Mouse (Mus musculus) stomach, postnatal 0 days (tissue): ENCODE data around the gene Gm5134. TPM values are rescaled to one million over a fixed set of nuclear protein-coding genes. Genes with fewer than 3 reads are reported as not detected.

Experiments used
- ATAC-seq: fragments of 200-750 bp; cut with Nextera tagmentation; 2 replicates; pipeline ENCODE4 v1.8.0; 2017; ENCODE audit not compliant: low FRiP score, low TSS enrichment
- DNase-seq: peaks from one replicate; pipeline ENCODE4 v3.0.0-alpha.2; 2016; ENCODE audit warnings: low spot score
- H3K27ac ChIP-seq: fragments of 300-500 bp; sonication (generic); replicated peaks from 2 replicates; pipeline ENCODE4 v1.5.1; 2014; ENCODE audit warnings: mild to moderate bottlenecking, control low read depth
- H3K27me3 ChIP-seq: fragments of 300-500 bp; sonication (generic); 2 replicates; pipeline ENCODE4 v1.6.1; 2014; ENCODE audit warnings: low read length; ENCODE audit not compliant: control insufficient read depth, insufficient read depth
- H3K36me3 ChIP-seq: fragments of 300-500 bp; sonication (generic); 2 replicates; pipeline ENCODE4 v1.6.1; 2014; ENCODE audit warnings: low read length, mixed read lengths; ENCODE audit not compliant: control insufficient read depth, insufficient read depth
- H3K4me1 ChIP-seq: fragments of 300-500 bp; sonication (generic); replicated peaks from 2 replicates; pipeline ENCODE4 v1.6.1; 2014; ENCODE audit warnings: antibody characterized with exemption; ENCODE audit not compliant: control insufficient read depth, insufficient read depth
- H3K4me2 ChIP-seq: fragments of 300-500 bp; sonication (generic); replicated peaks from 2 replicates; pipeline ENCODE4 v1.6.1; 2014; ENCODE audit warnings: low read depth, mild to moderate bottlenecking, control low read depth, moderate library complexity
- H3K4me3 ChIP-seq: fragments of 300-500 bp; sonication (generic); 2 replicates; pipeline ENCODE4 v1.5.1; 2014; ENCODE audit warnings: low read depth, low read length, control low read depth
- H3K9ac ChIP-seq: fragments of 300-500 bp; sonication (generic); 2 replicates; pipeline ENCODE4 v1.6.1; 2014; ENCODE audit warnings: mild to moderate bottlenecking, low read length, control low read depth, mixed read lengths
- H3K9me3 ChIP-seq: fragments of 300-500 bp; sonication (generic); 2 replicates; pipeline ENCODE4 v1.6.1; 2016; ENCODE audit warnings: low read length; ENCODE audit not compliant: control insufficient read depth
- CTCF ChIP-seq: IDR thresholded peaks from 2 replicates; pipeline ENCODE4 v1.5.1; 2016; ENCODE audit warnings: antibody characterized with exemption, low read depth, mild to moderate bottlenecking, moderate library complexity
- EP300 ChIP-seq: optimal IDR thresholded peaks from 2 replicates; pipeline ENCODE3; 2016; ENCODE audit warnings: antibody characterized with exemption
- WGBS: fragments of 180-500 bp; shearing (Covaris S2); extraction: QIAGEN DNeasy Blood & Tissue Kit; methylation state at CpG from one replicate; pipeline ENCODE4 v1.1.7; 2014; 5-methylcytosine and 5-hydroxymethylcytosine counted together
- polyA plus RNA-seq: library from polyadenylated mRNA; unstranded; fragments of >200 nt; fragmentation: Nextera tagmentation; extraction: Ambion mirVana; gene quantifications from 2 replicates; pipeline ENCODE4 v1.2.1, GENCODE M21; 2015

Gene Gm5134
- polyA plus RNA-seq, 1 experiment from 2014 or later, result not detected

DNA sequence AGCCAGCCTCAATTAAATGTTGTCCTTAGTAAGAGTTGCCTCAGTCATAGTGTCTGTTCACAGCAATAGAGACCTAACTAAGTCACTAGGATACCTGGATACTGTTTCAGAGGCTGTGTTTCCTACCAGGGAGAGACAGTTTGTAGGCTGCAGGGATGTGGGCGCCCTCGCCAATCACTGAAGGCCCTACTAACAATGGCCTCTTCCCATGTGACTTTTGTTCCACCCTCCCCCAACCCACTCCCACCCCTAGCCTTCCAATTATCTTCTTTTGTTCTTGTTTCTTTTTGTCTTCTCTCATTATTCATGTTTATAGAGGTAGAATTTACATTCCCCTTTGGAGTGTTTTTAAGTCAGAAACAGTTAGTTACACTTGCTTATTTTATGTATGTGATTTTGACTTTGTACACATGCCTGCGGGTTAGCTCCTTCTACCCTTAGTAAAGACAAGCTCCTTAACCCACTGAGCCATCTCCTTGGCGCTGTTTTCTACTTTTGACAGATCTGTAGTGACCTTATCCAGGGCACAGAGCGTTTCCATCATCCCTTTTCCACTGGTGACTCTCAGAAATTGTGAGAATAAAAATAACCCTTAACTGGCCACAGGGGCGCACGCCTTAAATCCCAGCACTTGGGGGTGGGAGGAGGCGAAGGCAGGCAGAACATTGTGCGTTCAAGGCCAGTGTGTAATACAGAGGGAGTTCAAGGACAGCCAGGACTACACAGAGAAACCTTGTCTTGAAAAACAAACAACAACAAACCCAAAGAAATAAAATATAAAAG lies 13.1 kb upstream of the Gm5134 start:
- Histone ChIP-seq H3K9ac (no peak overlapping the region), H3K27ac (no peak overlapping the region), H3K4me2 (no peak overlapping the region), H3K36me3 (no peaks in the 10 kb centered on the region), H3K9me3 (no peaks in the 10 kb centered on the region), H3K27me3 (no peaks in the 10 kb centered on the region), H3K4me3 (no peak overlapping the region), H3K4me1 (peaks cover 4% of the 10 kb centered on the region; the same call in 1 of the 2 replicates)
- ATAC-seq (no peak), DNase-seq (no peak)
- 75% methylated on average over 9 of the region's 9 CpGs for WGBS
- TF ChIP-seq EP300, result no peak
- TF ChIP-seq CTCF, result no peak

DNA sequence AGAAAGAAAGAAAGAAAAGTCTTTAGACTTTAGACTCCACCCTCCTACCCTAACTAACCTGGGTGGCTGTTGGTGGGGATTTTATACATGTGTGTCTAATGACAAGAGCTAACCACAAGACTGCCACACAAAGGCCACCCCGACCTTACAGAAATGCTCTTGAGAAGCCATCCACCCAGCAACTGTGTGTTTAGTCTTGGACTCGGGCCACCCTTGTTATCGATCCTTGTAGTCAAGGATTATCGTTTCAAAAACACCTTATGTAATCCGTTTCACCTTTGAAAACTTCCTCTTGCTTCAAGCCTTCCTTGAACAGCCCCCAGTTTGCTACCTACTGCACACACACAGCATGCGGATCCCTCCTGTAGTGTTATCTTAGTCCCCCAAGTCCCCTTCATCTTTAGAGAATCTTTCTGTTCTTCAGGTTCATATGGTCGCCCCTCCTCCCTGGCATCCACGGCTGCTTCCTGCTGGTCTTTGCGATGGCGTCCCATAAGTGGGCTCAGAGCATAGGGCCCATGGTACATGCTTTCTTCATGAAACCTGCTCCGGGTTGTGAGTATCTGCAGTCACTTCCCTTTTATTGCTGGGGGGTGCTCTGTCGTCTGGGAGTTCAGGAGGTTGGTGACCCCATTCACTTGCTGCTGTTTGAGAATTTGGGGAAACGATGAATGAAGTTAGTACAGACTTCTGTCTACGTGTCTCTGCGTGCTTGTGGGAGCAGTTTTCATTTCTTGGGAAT lies 11.4 kb upstream of the Gm5134 start, which contains the start of gene Vpreb3:
Vpreb3 (plus strand) TSS at position 322 of the 742 bp plus-strand sequence.
- Histone ChIP-seq H3K27ac (no peak within 1 kb of the TSS), H3K9ac (no peak within 1 kb of the TSS), H3K4me3 (no peak within 1 kb of the TSS), H3K27me3 (no peaks in the 10 kb centered on the region), H3K4me2 (no peak within 1 kb of the TSS), H3K36me3 (no peaks in the 10 kb centered on the region), H3K9me3 (no peaks in the 10 kb centered on the region), H3K4me1 (no peaks in the 10 kb centered on the region)
- no peak for ATAC-seq
- no peak for DNase-seq
- WGBS, result 74% methylated on average over 15 of the region's 15 CpGs
- TF ChIP-seq EP300 (no peak), CTCF (no peak)

DNA sequence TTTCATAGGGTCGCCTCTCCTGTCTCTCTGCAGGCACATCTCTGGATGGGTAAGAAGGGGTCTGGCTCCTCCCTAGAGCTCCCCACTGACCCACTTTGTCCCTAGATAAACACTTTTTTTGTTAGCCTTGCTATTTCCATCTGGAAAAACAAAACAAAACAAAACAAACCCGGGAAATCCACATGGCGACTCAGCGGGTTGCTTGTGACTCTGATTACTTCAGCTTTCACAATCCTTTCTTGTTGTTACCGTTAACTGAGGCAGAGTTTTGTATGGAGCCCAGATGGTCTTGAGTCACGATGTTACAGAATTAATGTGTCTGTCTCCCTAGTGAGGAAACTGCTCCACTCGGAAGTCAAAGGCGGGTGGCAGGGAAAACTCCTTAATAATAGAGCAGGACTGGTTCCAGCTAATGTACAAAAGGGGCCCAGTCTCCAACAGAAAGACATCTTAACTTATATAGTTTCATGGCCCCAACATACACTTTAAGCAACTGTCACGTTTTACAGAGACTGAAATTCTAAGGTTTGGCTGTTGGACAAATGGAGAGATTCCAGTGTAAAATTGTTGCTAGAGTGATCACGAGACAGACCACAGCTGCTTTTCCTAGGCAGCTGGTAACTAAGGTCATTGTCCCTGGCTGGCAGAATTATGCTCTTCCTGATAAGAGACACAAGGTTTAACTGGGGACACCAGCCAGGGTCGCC lies 10.1 kb upstream of the Gm5134 start:
- DNase-seq, result no peak
- Histone ChIP-seq H3K9ac (no peak overlapping the region), H3K4me2 (no peak overlapping the region), H3K27ac (0 out of 2 replicates have a peak overlapping the region, but pooled peaks have one; percentile 8), H3K4me3 (no peak overlapping the region), H3K9me3 (no peaks in the 10 kb centered on the region), H3K27me3 (no peaks in the 10 kb centered on the region), H3K4me1 (no peaks in the 10 kb centered on the region), H3K36me3 (no peaks in the 10 kb centered on the region)
- no peak; the same call in 1 of the 2 replicates for ATAC-seq
- WGBS, result 28% methylated on average over 11 of the region's 11 CpGs
- no peak for TF ChIP-seq CTCF
- no peak for TF ChIP-seq EP300

DNA sequence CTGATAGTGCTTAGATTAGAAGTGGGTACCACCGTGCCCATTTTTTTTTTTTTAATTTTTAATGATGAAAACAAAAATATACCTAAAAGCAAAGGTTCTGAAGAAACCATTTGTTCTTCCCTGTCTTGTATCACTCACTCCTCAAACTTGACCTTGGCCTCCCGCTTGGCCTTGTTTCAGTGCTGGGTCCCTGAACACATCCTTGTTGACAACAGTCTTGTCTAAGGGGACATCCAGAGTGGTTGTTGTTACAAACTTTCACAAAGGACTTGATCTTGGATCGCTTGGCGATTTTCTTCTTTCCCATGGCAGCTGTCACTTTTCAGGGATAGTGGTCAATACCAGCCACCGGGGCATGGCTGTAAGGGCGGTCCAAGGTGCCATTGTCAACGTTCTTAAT lies 9.1 kb upstream of the Gm5134 start:
- H3K4me2 ChIP-seq, result no peak overlapping the region
- WGBS, result 93% methylated on average over 7 of the region's 7 CpGs

DNA sequence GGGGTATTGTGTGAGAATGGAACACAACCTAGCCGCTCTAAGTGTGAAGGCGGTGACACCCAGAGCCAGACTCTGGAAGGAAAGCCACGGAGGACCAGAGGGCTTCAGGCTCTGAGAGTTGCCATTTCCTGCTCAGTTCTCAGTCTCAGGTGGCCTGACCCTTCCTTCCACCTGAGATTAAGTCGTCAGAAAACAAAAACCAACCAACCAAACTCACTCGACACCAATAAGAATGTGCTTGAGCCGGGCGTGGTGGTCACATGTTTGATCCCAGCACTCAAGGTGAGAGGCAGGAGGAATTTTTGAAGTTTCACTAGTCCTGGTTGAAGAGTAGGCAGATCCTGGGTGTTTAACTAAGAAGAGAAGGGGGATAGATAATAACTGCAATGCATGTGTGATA lies 8.4 kb upstream of the Gm5134 start:
- Histone ChIP-seq H3K9me3 (no peaks in the 10 kb centered on the region), H3K27ac (no peak overlapping the region), H3K27me3 (no peaks in the 10 kb centered on the region), H3K9ac (no peak overlapping the region), H3K4me2 (no peak overlapping the region), H3K4me3 (no peak overlapping the region), H3K4me1 (no peaks in the 10 kb centered on the region), H3K36me3 (no peaks in the 10 kb centered on the region)
- ATAC-seq, result no peak
- WGBS, result 62% methylated on average over 7 of the region's 7 CpGs
- TF ChIP-seq CTCF (no peak), EP300 (no peak)
- no peak for DNase-seq

More for the DNA sequence above, 9.1 kb upstream of the Gm5134 start:
- DNase-seq (no peak), ATAC-seq (no peak)
- Histone ChIP-seq H3K27me3 (no peaks in the 10 kb centered on the region), H3K4me3 (no peak overlapping the region), H3K9ac (no peak overlapping the region), H3K27ac (no peak overlapping the region), H3K9me3 (no peaks in the 10 kb centered on the region), H3K36me3 (no peaks in the 10 kb centered on the region), H3K4me1 (no peaks in the 10 kb centered on the region)
- TF ChIP-seq CTCF (no peak), EP300 (no peak)
